Mouse (Mus musculus): Measurements from ENCODE around the gene Spice1. TPM values are rescaled to one million over a fixed set of nuclear protein-coding genes. Genes with fewer than 3 reads are reported as not detected.

Spice1 gene
- polyA plus RNA-seq, 1 experiment from 2014 or later, result 30.0 TPM

DNA sequence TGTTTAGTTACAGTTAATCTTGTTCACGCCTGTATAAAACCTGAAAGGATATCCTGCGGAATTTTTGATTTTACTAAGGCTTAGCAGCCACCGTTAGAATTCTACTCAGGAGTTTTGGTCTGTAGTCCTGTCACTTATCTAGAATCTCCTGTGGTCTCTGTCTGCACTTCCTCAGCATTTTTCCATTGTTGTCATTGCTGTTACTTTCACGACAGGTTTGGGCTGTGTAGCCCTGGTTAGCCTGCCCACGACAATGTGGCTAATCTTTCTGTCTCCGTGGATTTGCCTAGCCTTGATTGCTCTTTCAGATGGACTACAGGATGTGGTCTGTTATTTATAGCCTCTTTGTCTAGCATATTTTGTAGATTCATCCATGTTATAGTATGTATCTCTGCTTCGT is 9.4 kb downstream of the Spice1 start:
- Histone ChIP-seq H3K4me3 (ENCODE audit: low read depth, low read length) (no peak overlapping the region), H3K36me3 (ENCODE audit: control insufficient read depth, insufficient read depth, low read length) (no peaks in the 10 kb centered on the region; the same call in 1 of the 2 replicates), H3K4me1 (ENCODE audit: control insufficient read depth, insufficient read depth, low read length) (no peaks in the 10 kb centered on the region), H3K9ac (replicated peaks; ENCODE audit: low read depth, low read length) (no peak overlapping the region), H3K9me3 (ENCODE audit: control insufficient read depth, low read depth, low read length) (no peaks in the 10 kb centered on the region), H3K27ac (ENCODE audit: low read length) (no peak overlapping the region), H3K27me3 (ENCODE audit: control insufficient read depth, insufficient read depth, low read length) (no peaks in the 10 kb centered on the region), H3K4me2 (replicated peaks; ENCODE audit: low read depth, low read length) (no peak overlapping the region)
- WGBS, result 64% methylated on average over 7 of the region's 7 CpGs
- no peak for ATAC-seq (ENCODE audit: insufficient number of reproducible peaks, insufficient read depth, low FRiP score, low read depth)

DNA sequence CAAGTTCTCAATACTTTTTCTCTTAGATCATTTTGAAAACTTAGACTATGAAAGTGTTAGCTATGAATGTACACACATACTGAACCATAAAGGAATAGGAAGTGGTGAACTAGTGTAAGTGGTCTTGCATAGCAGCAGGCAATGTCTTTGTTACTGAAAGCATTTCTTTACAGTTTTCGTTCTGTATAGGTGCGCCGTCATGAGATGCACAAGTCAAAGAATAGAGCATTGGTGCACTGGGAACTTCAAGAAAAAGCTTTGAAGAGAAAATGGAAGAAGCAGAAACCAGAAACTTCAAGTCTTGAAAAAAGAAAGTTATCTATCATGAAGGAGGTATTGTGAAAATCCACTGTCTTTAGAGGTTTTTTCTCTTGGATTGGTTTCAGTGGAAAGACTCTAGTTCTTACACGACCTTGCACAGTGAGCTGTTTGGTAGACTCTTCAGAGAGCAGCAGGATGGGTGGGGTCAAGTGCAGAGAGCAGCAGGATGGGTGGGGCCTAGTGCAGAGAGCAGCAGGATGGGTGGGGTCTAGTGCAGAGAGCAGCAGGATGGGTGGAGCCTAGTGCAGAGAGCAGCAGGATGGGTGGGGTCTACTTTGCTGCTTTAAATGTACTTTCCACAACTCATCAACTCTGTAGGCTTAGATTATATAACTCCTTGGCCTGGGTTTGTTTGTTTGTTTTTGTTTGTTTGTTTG is 10.8 kb downstream of the Spice1 start:
- WGBS, result 71% methylated on average over 4 of the region's 4 CpGs
- Histone ChIP-seq H3K4me1 (ENCODE audit: control insufficient read depth, insufficient read depth, low read length) (no peaks in the 10 kb centered on the region), H3K27me3 (ENCODE audit: control insufficient read depth, insufficient read depth, low read length) (no peaks in the 10 kb centered on the region), H3K4me2 (replicated peaks; ENCODE audit: low read depth, low read length) (no peak overlapping the region), H3K4me3 (ENCODE audit: low read depth, low read length) (no peak overlapping the region), H3K9ac (replicated peaks; ENCODE audit: low read depth, low read length) (no peak overlapping the region), H3K27ac (ENCODE audit: low read length) (no peak overlapping the region), H3K36me3 (ENCODE audit: control insufficient read depth, insufficient read depth, low read length) (no peaks in the 10 kb centered on the region; the same call in 1 of the 2 replicates), H3K9me3 (ENCODE audit: control insufficient read depth, low read depth, low read length) (no peaks in the 10 kb centered on the region)
- ATAC-seq (ENCODE audit: insufficient number of reproducible peaks, insufficient read depth, low FRiP score, low read depth), result peak; percentile 79; the same call in 1 of the 2 replicates

DNA sequence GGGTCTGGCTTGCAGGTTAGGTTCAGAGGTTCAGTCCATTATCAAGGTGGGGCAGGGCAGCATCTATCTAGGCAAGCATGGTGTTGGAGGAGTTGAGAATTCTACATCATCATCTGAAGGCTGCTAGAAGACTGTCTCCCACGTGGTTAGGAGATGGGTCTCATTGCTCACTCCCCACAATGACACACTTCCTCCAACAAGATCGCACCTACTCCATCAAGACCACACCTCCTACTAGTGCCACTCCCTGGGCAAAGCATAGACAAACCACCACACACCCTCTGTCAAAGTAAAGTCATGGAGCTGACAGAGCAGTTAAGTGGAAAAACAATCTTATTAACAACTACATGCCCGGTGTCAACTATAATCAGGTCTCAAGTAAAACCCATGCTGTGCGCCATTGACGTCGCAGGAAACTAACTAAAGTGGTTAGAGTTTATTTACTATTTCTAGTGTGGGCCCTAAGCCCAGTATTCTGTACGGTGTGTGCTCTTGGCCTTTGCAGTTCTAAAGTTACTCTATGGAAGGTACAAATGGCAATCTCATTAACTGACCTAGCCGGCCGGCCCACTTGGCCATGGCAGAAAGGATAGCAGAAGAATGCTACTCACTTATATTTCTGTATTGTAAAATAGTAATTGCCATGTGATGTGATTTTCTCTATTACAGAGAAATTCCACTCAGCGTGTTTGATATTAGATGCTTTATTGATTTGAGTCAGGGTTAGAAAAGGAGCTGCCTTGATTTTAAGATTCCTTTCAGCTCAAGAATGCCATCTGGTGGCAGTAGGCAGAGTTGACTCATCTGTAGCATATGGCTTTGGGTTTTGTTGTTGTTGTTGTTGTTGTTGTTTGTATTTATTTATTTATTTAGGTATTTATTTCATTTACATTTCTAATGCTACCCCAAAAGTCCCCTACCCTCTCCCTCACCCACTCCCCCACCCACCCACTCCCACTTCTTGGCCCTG is 15.3 kb downstream of the Spice1 start:
- Histone ChIP-seq H3K9me3 (ENCODE audit: control insufficient read depth, low read depth, low read length) (no peaks in the 10 kb centered on the region), H3K4me3 (ENCODE audit: low read depth, low read length) (no peak overlapping the region), H3K27me3 (ENCODE audit: control insufficient read depth, insufficient read depth, low read length) (no peaks in the 10 kb centered on the region), H3K9ac (replicated peaks; ENCODE audit: low read depth, low read length) (no peak overlapping the region), H3K4me2 (replicated peaks; ENCODE audit: low read depth, low read length) (no peak overlapping the region), H3K27ac (ENCODE audit: low read length) (no peak overlapping the region), H3K36me3 (ENCODE audit: control insufficient read depth, insufficient read depth, low read length) (no peaks in the 10 kb centered on the region; the same call in 1 of the 2 replicates), H3K4me1 (ENCODE audit: control insufficient read depth, insufficient read depth, low read length) (no peaks in the 10 kb centered on the region)
- WGBS, result 87% methylated on average over 10 of the region's 10 CpGs
- ATAC-seq (ENCODE audit: insufficient number of reproducible peaks, insufficient read depth, low FRiP score, low read depth), result no peak

DNA sequence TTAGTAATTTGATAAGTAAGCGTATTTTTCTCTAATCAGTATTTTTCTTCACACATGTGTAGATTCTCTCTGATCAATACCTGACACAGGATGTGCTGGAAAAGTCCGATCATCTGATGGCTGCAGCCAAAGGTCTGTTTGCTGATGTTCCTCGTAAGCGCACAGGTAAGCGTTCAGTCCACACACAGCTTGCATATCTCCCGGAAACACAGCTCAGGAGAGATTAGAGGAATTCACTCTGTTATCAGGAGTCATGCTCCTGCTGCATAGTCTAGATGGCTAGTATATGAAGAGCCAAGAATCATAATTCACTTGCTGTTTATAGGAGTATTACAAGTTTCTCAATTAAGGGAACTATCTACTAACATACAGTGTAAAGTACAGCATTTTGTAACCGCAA is 18.6 kb downstream of the Spice1 start:
- no peaks in the 10 kb centered on the region for H3K4me1 ChIP-seq (ENCODE audit: control insufficient read depth, insufficient read depth, low read length)
- 80% methylated on average over 7 of the region's 7 CpGs for WGBS
- peaks cover under 1% of the 10 kb centered on the region; the same call in 1 of the 2 replicates for H3K36me3 ChIP-seq (ENCODE audit: control insufficient read depth, insufficient read depth, low read length)
- no peaks in the 10 kb centered on the region for H3K9me3 ChIP-seq (ENCODE audit: control insufficient read depth, low read depth, low read length)
- H3K27ac ChIP-seq (ENCODE audit: low read length), result no peak overlapping the region
- no peak for ATAC-seq (ENCODE audit: insufficient number of reproducible peaks, insufficient read depth, low FRiP score, low read depth)
- H3K27me3 ChIP-seq (ENCODE audit: control insufficient read depth, insufficient read depth, low read length), result no peaks in the 10 kb centered on the region
- no peak overlapping the region for H3K4me2 ChIP-seq (replicated peaks; ENCODE audit: low read depth, low read length)
- H3K9ac ChIP-seq (replicated peaks; ENCODE audit: low read depth, low read length), result no peak overlapping the region
- H3K4me3 ChIP-seq (ENCODE audit: low read depth, low read length), result no peak overlapping the region

DNA sequence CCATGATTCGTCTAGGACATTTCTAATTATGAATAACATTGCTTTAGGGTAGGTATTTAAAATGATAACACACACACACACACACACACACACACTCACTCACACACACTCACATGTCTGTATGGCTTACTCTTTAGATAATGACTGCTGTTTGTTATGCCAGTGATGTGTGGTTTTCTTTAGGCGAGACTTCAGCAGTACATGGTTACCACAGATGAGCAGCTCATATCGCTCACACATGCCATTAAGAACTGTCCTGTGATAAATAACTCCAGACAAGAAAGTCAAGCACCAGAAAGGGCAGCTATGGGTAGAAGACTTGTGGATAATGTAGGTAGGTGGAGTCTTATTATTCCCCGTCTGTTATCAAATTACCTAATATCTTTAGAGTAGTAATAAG is 28.5 kb downstream of the Spice1 start:
- WGBS, result 88% methylated on average over 4 of the region's 4 CpGs
- H3K36me3 ChIP-seq (ENCODE audit: control insufficient read depth, insufficient read depth, low read length), result peaks cover 24% of the 10 kb centered on the region; the same call in 1 of the 2 replicates
- no peak overlapping the region for H3K9ac ChIP-seq (replicated peaks; ENCODE audit: low read depth, low read length)
- no peak overlapping the region for H3K4me3 ChIP-seq (ENCODE audit: low read depth, low read length)
- H3K4me1 ChIP-seq (ENCODE audit: control insufficient read depth, insufficient read depth, low read length), result peaks cover 2% of the 10 kb centered on the region
- no peaks in the 10 kb centered on the region for H3K27me3 ChIP-seq (ENCODE audit: control insufficient read depth, insufficient read depth, low read length)
- no peak for ATAC-seq (ENCODE audit: insufficient number of reproducible peaks, insufficient read depth, low FRiP score, low read depth)
- no peak overlapping the region for H3K4me2 ChIP-seq (replicated peaks; ENCODE audit: low read depth, low read length)
- H3K9me3 ChIP-seq (ENCODE audit: control insufficient read depth, low read depth, low read length), result no peaks in the 10 kb centered on the region
- no peak overlapping the region for H3K27ac ChIP-seq (ENCODE audit: low read length)

DNA sequence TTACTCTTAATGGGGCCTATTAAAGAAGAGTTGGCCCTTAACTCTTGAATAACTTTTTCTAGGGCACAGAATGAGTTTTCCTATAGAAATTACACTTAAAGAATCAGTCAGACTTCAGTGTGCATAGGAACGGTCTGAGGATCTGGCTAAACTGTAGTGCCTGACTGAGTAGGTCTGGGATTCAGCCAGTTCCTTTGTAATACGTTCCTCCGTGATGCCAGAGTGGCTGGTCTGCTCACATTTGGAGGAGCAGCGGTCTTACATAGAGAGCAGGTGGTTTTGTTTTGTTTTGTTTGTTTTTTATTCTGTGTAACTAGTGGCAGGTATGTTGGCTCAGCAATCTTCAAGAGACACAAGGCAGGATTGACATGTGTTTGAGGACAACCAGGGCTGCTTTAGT is 33.1 kb downstream of the Spice1 start:
- Histone ChIP-seq H3K27ac (ENCODE audit: low read length) (no peak overlapping the region), H3K36me3 (ENCODE audit: control insufficient read depth, insufficient read depth, low read length) (peaks cover 11% of the 10 kb centered on the region; the same call in 1 of the 2 replicates), H3K4me1 (ENCODE audit: control insufficient read depth, insufficient read depth, low read length) (peaks cover 10% of the 10 kb centered on the region), H3K4me2 (replicated peaks; ENCODE audit: low read depth, low read length) (no peak overlapping the region), H3K9ac (replicated peaks; ENCODE audit: low read depth, low read length) (no peak overlapping the region), H3K27me3 (ENCODE audit: control insufficient read depth, insufficient read depth, low read length) (no peaks in the 10 kb centered on the region), H3K9me3 (ENCODE audit: control insufficient read depth, low read depth, low read length) (no peaks in the 10 kb centered on the region), H3K4me3 (ENCODE audit: low read depth, low read length) (no peak overlapping the region)
- no peak for ATAC-seq (ENCODE audit: insufficient number of reproducible peaks, insufficient read depth, low FRiP score, low read depth)
- WGBS, result 52% methylated on average over 4 of the region's 4 CpGs

DNA sequence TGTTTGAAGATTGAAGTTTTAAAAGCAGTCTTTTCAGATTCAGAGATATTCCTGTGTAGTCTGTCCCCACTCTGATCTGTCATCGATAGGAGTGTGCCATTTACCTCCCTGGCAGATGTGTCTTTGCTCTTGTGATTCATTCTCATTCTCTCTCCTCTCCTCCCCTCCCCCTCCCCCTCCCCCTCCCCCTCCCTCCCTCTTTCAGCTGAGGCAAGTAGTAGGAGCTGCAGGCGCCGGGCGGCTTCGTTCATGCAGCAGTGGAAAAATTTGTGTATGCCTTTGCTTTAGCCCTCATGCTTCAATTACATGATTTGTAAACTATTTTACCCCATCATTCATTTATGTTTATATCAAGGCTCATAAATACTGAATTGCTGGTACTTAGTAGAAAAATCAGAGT is 34.7 kb downstream of the Spice1 start:
- no peaks in the 10 kb centered on the region for H3K27me3 ChIP-seq (ENCODE audit: control insufficient read depth, insufficient read depth, low read length)
- H3K27ac ChIP-seq (ENCODE audit: low read length), result no peak overlapping the region
- 18% methylated on average over 5 of the region's 5 CpGs for WGBS
- H3K36me3 ChIP-seq (ENCODE audit: control insufficient read depth, insufficient read depth, low read length), result peaks cover 13% of the 10 kb centered on the region; the same call in 1 of the 2 replicates
- peaks cover 10% of the 10 kb centered on the region for H3K4me1 ChIP-seq (ENCODE audit: control insufficient read depth, insufficient read depth, low read length)
- H3K4me2 ChIP-seq (replicated peaks; ENCODE audit: low read depth, low read length), result no peak overlapping the region
- no peaks in the 10 kb centered on the region for H3K9me3 ChIP-seq (ENCODE audit: control insufficient read depth, low read depth, low read length)
- H3K4me3 ChIP-seq (ENCODE audit: low read depth, low read length), result no peak overlapping the region
- no peak for ATAC-seq (ENCODE audit: insufficient number of reproducible peaks, insufficient read depth, low FRiP score, low read depth)
- H3K9ac ChIP-seq (replicated peaks; ENCODE audit: low read depth, low read length), result no peak overlapping the region

DNA sequence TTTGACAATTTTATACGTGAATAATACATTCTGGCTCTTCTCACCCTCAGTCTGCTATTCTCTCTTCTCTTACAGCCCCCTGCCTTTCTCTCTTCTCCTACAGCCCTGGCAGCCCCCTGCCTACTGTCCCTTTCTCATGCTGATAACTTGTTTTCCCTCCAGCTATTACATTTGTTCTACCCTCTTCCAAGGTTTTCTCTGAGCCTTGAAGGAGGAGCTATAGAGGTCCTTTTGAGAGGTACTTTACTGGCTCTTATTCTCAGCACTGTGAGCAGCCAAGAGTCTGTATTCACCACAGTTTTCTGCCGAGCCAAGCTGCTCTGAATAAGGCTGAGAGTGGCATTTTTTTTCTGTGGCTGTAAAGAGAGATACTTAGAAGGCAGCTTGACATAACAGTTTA is 36.6 kb downstream of the Spice1 start:
- 44% methylated on average over 2 of the region's 2 CpGs for WGBS
- Histone ChIP-seq H3K4me2 (replicated peaks; ENCODE audit: low read depth, low read length) (no peak overlapping the region), H3K4me3 (ENCODE audit: low read depth, low read length) (no peak overlapping the region), H3K36me3 (ENCODE audit: control insufficient read depth, insufficient read depth, low read length) (peaks cover 7% of the 10 kb centered on the region; the same call in 1 of the 2 replicates), H3K4me1 (ENCODE audit: control insufficient read depth, insufficient read depth, low read length) (peaks cover 10% of the 10 kb centered on the region), H3K9ac (replicated peaks; ENCODE audit: low read depth, low read length) (no peak overlapping the region), H3K9me3 (ENCODE audit: control insufficient read depth, low read depth, low read length) (no peaks in the 10 kb centered on the region), H3K27ac (ENCODE audit: low read length) (no peak overlapping the region), H3K27me3 (ENCODE audit: control insufficient read depth, insufficient read depth, low read length) (no peaks in the 10 kb centered on the region)
- no peak for ATAC-seq (ENCODE audit: insufficient number of reproducible peaks, insufficient read depth, low FRiP score, low read depth)
